Mouse (Mus musculus): Measurements from ENCODE around the gene Olfr589. TPM values are rescaled to one million over a fixed set of nuclear protein-coding genes. Genes with fewer than 3 reads are reported as not detected.

Olfr589 gene
- not detected in 2 replicates for polyA plus RNA-seq (2012; rRNA removed)

DNA sequence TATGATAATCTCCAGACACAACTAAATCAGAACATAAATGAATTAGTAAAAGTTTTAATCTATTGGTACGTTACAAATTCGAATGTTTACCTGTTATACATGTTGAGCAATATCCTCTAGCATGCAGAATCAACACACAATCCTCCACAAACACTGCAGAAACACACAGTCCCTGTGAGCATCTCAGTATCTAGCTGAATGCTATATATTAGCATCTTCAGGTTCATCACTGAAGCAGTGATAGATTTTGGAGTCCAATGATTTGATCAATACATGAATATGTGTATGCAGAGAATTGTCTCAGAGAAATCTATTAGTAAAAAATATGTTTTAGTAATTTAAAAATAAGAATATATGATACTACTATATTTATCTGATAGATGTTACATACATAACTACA is at the start of gene Olfr589:
TSS of gene Olfr589 (minus strand) at position 101 of the 400 bp plus-strand sequence.

GRCm38 (mm10) chr7:103184503-103184902 is 28.3 kb upstream of the Olfr589 start, which contains the start of gene Olfr592:
TSS of gene Olfr592 (plus strand) at chr7:103184803.

DNA sequence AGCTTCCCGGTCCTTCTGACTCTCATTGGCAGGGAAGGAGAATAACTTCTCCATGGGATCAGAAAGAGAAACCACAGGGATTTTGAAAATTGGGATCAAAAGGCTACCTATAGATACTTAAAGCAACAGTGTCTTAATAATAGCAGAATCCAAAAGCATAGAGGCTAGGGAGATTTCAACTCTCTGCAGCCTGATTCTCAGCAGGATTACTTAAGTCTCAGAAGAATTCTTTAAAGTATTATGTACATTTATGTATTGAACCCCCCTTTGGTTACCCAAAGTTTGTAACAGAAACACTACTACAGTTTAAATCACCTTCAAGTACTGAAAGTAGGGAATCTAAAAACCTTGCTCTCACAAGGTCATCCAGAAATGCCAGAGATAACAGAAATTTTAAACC is 22.1 kb upstream of the Olfr589 start, which contains the start of gene Olfr591:
TSS of gene Olfr591 (minus strand) at position 101 of the 400 bp plus-strand sequence.

DNA sequence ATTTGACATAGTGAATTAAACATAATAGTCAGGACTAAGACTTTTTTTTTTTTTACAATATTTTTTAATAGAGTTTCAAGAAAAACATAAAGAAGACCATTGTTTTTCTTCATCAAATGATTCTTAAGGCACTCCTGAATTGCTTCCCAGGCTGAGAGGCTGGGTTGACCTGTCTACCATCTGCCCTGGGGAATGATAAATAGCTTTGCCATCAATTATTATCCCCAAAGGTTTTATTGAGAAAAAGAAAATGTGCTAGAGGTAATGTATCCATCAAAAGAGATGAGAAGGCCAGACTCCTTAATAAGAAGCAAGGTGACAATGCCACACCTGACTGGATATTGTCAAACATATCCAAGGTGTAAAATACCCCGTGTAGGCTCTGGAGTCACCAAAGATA is 15.6 kb downstream of the Olfr589 start, which contains the start of gene Olfr588-ps1:
TSS of gene Olfr588-ps1 (plus strand) at position 301 of the 400 bp plus-strand sequence.

DNA sequence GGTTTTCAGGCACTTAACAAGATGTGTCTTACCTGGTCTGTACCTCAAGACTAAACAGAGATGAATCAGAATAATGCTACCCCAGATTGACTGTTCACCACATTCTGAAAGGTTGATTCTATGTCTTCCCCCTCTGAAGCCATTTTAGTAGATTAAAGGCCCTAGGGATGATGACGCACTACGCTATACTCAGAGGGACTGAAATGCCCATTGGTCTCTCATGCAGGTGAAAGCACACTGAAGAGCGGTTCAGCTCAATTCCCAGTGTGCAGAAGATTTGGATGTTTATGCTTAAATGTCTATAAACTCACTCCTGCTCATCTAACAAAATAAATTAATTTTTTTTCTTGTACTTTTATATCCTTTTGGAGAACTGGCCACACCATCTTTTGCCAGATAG is 30.6 kb downstream of the Olfr589 start, which contains the start of gene Olfr586:
TSS of gene Olfr586 (minus strand) at position 101 of the 400 bp plus-strand sequence.

Other genes starting within 250 kb of the Olfr589 start
- 0.09 TPM in 1 of 2 replicates, not detected in the other for gene Olfr571, start 238.8 kb downstream of the Olfr589 start, polyA plus RNA-seq (2012; rRNA removed)
- gene Olfr572, start 231.9 kb downstream of the Olfr589 start, polyA plus RNA-seq (2012; rRNA removed): not detected in 2 replicates
- not detected in 2 replicates for gene Olfr573-ps1, start 213.8 kb downstream of the Olfr589 start, polyA plus RNA-seq (2012; rRNA removed)
- gene Olfr574, start 207.9 kb downstream of the Olfr589 start, polyA plus RNA-seq (2012; rRNA removed): not detected in 2 replicates
- gene Olfr575, start 197.6 kb downstream of the Olfr589 start, polyA plus RNA-seq (2012; rRNA removed): not detected in 2 replicates
- gene Olfr576, start 193.7 kb downstream of the Olfr589 start, polyA plus RNA-seq (2012; rRNA removed): not detected in 2 replicates
- not detected in 2 replicates for gene Olfr577, start 180.4 kb downstream of the Olfr589 start, polyA plus RNA-seq (2012; rRNA removed)
- gene Olfr578, start 167.0 kb downstream of the Olfr589 start, polyA plus RNA-seq (2012; rRNA removed): not detected in 2 replicates
- gene Olfr582, start 118.3 kb downstream of the Olfr589 start, polyA plus RNA-seq (2012; rRNA removed): not detected in 2 replicates
- gene Olfr583, start 105.1 kb downstream of the Olfr589 start, polyA plus RNA-seq (2012; rRNA removed): not detected in 2 replicates
- not detected in 2 replicates for gene Olfr584, start 74.5 kb downstream of the Olfr589 start, polyA plus RNA-seq (2012; rRNA removed)
- gene Olfr585, start 58.6 kb downstream of the Olfr589 start, polyA plus RNA-seq (2012; rRNA removed): not detected in 2 replicates
- gene Olfr586, start 30.7 kb downstream of the Olfr589 start, polyA plus RNA-seq (2012; rRNA removed): not detected in 2 replicates
- gene Olfr588-ps1, start 15.5 kb downstream of the Olfr589 start, polyA plus RNA-seq (2012; rRNA removed): not detected in 2 replicates
- not detected in 2 replicates for gene Olfr591, start 22.0 kb upstream of the Olfr589 start, polyA plus RNA-seq (2012; rRNA removed)
- not detected in 2 replicates for gene Olfr592, start 28.4 kb upstream of the Olfr589 start, polyA plus RNA-seq (2012; rRNA removed)
- not detected in 2 replicates for gene Olfr593, start 55.5 kb upstream of the Olfr589 start, polyA plus RNA-seq (2012; rRNA removed)
- gene Olfr594, start 60.6 kb upstream of the Olfr589 start, polyA plus RNA-seq (2012; rRNA removed): not detected in 2 replicates
- not detected in 2 replicates for gene Usp17ld, start 96.1 kb upstream of the Olfr589 start, polyA plus RNA-seq (2012; rRNA removed)
- not detected in 2 replicates for gene Olfr596, start 149.3 kb upstream of the Olfr589 start, polyA plus RNA-seq (2012; rRNA removed)
- gene Olfr597, start 160.0 kb upstream of the Olfr589 start, polyA plus RNA-seq (2012; rRNA removed): not detected in 2 replicates
- not detected in 2 replicates for gene Olfr598, start 167.2 kb upstream of the Olfr589 start, polyA plus RNA-seq (2012; rRNA removed)
- gene Olfr599, start 179.6 kb upstream of the Olfr589 start, polyA plus RNA-seq (2012; rRNA removed): not detected in 2 replicates
- not detected in 2 replicates for gene Olfr600, start 193.3 kb upstream of the Olfr589 start, polyA plus RNA-seq (2012; rRNA removed)
- not detected in 2 replicates for gene Olfr601, start 206.3 kb upstream of the Olfr589 start, polyA plus RNA-seq (2012; rRNA removed)
- not detected in 2 replicates for gene Olfr603, start 229.8 kb upstream of the Olfr589 start, polyA plus RNA-seq (2012; rRNA removed)

Measured in central nervous system, embryonic 14 days (tissue).